Mouse (Mus musculus): ENCODE measurements at regions not wholly inside any gene's neighbourhood (a gene's known extent, or its start where the extent isn't known, plus 50 kb on each side); places are given as distances from the start of the nearest gene placed in this dataset.

DNA sequence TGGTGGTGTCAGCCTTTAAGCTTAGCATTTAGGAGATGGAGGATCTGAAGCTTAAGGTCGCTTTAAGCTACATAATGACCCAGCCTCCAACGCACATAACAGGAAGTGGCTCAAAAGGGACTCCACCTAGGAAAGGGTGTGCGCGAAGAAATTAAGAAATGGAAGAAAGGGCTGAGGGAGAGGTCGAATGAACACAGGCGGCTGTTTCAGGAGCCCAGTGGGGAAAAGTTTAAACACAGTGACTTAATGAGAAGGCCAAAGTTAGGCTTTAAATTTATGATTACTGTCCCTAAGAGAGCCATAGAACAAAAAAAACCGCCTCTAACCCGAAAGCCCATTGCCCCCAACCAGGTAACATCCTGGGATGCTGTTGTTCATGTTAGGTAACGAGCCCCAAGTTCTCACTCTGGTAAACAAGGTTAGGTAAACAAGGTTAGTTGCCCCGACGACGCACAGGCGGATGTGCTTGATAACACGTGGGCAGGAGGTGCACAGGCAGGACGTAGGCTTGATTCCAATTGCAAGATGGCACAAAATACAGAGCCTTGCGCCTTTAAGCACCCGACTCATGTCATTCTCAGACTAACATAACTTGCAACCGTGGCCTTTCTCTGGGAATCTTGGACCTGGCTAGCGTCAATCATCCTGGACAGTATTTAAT, 222.7 kb upstream of the Amigo2 start:
- TF ChIP-seq POLR2A (IDR thresholded peaks at IDR 0.05; ENCODE audit: control insufficient read depth, extremely low read depth, insufficient read depth, low read length, poor library complexity) (no peak), CTCF (IDR thresholded peaks at IDR 0.05; ENCODE audit: borderline replicate concordance, control insufficient read depth, extremely low read depth, insufficient read depth, low read length, poor library complexity) (no peak)
